Mouse (Mus musculus) cerebral cortex, adult 2 months (tissue): ENCODE results near the gene Cyb561a3.

Experiments used
- WGBS: fragments of 180-500 bp; shearing (Covaris S2); methylation state at CpG from one replicate; pipeline ENCODE4 v1.1.7; 2018; 5-methylcytosine and 5-hydroxymethylcytosine counted together

The Cyb561a3 gene

DNA sequence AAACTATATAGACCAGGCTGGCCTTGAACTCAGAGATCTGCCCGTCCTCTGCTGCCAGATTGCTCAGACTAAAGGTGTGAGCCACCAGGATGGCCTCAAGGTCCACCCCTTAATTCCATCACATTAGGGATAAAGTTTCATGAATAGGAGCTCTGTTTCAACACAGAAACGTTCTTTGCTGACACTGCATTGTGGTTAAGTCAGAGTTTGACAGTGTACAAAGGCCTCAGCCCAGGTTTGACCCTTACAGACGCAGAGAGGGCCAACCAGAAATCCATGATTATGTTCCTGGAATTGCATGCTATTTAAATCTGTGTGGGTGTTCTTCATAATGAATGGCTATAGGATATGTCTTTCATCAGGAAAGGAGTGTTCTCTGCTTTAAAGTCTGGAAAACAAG is 13.3 kb downstream of the Cyb561a3 start:
- WGBS = 78% methylated on average over 3 of the region's 3 CpGs

DNA sequence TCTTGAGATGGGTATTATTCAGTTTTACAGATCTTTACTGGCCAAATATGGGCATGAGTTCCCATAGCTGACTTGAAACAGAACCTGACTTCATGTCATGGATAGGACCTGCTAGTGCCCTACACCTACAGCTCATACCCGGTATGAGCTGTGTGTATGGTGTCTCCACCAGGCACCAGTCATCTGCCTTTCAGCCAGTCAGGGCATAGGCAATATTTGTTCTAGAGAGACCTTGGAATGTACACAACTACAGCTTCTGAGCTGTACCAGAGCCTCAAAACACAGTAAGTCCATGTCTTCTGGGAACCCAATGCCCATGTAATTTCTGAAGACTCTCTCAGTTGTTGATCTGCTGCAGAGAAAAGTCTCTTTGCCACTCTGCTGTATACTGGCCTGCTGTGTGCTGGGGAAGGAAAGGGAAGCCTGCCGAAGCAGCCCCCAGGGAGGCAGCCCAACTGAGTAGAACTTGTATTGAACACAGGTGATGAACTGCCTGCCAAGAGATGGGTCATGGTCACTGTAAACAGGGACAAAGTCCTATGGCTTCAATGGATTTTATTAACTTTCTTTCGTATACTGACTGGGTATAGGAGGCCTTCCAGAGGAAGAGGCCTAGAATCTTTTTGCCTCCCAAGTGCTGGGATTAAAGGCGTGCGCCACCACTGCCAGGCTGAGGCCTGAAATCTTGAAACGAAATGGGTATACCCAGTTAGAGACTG is 14.8 kb downstream of the Cyb561a3 start:
- 94% methylated on average over 6 of the region's 6 CpGs for WGBS

DNA sequence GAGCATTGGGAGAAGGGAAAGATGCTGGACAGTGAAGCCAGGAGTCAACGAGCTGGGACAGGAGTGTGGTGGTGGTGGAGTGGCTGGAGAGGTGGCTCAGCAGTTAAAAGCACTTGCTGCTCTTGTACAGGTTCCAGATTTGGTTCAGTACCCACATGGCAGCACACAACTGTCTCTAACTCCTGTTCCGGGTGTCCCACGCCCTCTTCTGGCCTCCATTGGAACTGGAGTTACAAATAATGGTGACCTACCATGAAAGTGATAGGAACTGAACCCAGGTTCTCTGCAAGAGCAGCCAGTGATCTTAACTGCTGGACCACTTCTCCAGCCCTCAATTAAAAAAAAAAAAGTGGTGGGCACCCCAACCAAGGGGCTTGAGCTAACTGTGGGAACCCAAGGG is 21.2 kb downstream of the Cyb561a3 start:
- WGBS = 38% methylated on average over 3 of the region's 3 CpGs

DNA sequence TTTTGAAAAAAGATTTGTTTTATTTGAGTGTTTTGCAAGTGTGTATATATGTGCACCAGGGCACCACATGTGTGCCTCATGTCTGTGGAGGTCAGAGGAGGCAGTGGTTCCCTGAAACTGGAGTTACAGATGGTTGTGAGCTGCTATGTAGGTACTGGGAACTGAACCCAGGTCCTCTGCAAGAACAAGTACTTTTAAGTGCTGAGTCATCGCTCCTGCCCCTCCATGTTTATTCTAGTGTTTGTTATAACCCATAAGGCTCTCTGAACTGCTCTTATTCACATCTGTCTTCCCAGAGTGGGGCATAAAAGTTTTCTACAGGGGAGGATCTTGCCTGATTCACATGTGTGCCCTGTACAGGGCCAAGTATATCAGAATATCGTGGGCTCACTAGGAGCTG is 22.7 kb downstream of the Cyb561a3 start:
- 99% methylated on average over 2 of the region's 2 CpGs for WGBS

DNA sequence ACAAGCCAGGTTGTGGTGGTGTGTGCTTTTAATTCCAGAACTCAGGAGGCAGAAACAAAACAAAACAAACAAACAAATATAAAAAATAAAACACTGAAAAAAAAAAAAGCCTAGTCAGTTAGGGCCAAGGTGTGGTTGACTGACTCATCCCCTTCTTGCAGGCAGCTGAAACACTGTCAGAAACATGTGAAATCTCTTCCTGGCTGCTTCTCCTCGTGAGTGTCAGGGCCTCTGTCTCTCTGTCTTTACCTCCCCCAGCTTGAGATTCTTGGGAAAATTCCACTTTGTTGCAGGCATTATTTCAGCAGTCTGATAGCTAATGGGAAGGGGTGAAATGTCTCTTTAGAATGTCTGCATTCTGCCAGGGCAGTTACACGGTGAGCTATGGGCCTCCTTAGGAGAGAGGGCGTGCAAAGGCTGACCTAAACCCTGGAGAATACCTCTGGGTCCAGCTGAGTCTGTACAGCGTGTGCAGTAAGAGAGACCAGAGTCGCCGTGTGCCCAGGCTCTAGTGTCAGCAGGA is 25.3 kb downstream of the Cyb561a3 start:
- WGBS = 14% methylated on average over 6 of the region's 6 CpGs

DNA sequence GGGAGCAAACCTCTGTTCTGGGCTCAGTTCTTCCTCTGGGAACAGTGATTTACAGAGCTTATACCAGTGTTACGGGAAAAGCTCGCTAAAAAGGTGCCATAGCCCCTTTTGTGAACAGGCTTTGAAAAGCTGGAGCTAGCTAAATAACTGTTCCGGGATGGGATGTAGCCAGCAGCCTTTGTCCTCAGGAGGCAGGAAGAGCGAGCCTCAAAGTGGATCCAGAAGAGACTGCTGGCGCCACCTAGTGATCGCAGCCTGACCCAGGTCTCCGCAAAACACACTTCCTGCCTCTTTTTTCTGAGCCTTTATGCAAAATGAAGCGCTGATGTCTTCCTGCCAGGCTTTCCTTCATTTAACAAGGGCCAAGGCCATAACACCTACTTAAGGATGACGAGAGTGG is 25.8 kb downstream of the Cyb561a3 start:
- 2% methylated on average over 9 of the region's 9 CpGs for WGBS

DNA sequence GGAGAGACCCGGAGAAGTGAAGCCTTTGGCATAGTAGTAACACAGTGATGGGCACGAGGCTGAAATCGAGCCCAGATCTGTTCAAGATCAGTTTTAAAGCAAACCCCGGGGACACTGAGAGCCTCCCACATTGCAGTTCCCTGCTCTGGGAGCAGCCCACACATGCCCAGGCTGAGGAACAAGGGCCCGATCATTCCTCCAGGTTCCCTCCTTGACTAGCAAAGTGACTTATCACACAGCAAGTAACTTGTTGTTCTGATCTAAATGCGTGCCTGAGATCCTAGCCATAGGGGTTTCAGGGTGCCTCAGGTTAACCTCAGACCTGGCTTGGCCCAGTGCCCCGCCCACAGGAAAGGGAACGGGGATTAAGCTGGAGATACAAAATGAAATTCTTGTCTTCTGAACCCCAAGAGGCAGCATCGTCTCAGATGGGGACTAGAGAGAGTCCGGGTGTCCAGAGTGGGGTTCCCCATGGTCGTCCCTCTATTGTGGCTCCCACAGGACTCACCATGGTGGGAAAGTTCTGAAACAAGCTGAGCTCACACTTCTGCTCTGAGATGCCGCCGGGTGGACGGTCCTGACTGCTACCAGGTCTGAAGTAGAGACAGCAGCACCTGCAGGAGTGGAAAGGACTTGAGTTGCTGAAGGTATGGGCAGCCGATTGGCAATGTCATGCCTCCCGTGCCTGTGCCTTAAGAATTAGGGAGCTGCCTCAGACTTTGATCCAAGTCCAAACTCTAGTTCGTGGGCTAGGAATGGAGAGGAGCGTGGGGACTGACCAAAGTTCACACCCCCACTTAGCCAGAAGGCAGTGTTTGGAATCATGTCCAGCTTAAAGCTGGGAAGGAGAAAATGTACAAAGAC is 26.9 kb downstream of the Cyb561a3 start:
- WGBS = 75% methylated on average over 18 of the region's 18 CpGs

DNA sequence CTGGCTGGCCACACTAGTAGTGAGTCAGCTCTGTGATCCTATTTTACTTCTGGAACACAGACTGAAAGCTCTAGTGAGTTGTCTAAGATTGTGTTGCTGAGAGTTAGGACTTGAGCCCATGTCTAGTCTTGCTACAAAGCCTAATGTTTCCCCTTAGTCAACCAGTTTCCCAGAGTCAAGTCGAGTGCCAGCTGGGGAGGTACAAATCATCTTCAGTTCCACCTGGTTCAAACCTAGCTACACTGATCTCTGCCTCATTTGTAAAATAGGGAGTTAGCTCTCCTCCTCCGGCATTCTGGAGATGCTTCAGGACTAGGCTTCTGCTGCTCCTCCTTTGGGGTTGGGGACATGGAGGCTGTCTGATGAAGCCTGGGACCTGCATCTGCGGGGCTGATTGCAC is 27.6 kb downstream of the Cyb561a3 start:
- 42% methylated on average over 3 of the region's 3 CpGs for WGBS

DNA sequence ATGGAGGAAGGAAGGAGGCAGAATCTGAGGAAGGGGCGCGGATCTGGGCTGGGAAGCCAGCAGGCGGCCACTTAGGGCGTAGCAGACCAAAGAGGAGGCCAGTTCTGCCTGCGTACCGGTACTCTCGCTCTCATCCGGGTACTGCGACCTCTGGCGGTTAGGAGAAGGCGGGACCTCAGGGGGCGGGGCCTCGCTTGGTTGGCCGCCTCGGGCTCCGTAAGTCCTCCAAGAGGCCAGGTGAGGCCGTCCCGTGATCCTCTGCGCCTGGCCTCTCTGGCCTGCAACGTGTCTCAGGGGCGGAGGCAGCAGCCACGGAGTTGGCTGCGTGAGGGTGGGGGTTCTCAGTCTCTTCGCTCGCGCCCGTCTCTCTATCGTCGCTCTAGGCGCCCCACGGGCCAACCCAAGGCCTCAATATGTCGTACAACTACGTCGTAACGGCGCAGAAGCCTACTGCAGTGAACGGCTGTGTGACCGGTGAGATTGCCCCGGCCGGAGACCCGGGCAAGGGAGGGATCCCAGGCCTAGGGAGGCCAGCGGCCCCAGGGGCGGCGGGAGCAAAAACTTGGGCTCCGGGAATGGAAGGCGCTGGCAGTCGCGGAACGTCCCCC is 28.4 kb downstream of the Cyb561a3 start, which contains the start of the genes Ddb1 and Tkfc:
Gene Ddb1 (plus strand): TSS at position 35 of the 608 bp plus-strand sequence.
Gene Tkfc (minus strand): TSS at position 362 of the 608 bp plus-strand sequence.
- WGBS = under 1% methylated on average over 49 of the region's 49 CpGs

DNA sequence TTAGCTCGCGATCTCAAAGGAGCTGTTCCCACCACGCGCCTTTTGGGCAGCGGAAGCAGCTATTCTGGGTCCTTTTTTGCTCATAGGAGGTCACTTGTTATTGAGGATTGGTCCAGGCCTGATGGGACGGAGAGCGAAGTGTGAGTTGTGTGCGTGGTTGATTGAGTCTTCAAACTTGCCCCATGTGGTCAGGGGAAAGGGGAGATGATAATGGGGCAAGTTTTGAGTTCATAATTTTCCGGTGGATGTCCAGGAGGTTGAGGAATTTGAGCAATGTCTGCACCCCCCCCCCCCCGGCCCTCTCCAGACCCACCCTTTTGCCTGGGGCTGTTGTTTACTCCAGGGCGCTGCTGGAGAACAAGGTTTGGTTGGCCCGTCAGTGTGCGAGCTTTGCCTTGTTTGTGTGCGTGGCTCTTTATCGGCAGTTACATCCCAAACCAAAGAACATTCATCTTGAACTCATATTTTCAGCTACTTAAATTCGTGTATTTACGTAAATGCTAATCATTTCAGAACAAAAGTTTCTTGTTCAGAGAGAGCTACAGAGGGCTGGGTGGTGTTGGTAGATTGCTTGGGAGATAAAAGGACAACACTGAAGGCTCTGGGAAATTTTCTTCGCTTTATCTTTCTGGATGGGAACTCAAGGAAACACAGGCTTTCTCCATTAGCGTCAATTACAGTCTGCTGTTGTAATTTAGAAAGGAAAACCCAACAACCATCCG is 29.1 kb downstream of the Cyb561a3 start:
- 7% methylated on average over 20 of the region's 20 CpGs for WGBS

DNA sequence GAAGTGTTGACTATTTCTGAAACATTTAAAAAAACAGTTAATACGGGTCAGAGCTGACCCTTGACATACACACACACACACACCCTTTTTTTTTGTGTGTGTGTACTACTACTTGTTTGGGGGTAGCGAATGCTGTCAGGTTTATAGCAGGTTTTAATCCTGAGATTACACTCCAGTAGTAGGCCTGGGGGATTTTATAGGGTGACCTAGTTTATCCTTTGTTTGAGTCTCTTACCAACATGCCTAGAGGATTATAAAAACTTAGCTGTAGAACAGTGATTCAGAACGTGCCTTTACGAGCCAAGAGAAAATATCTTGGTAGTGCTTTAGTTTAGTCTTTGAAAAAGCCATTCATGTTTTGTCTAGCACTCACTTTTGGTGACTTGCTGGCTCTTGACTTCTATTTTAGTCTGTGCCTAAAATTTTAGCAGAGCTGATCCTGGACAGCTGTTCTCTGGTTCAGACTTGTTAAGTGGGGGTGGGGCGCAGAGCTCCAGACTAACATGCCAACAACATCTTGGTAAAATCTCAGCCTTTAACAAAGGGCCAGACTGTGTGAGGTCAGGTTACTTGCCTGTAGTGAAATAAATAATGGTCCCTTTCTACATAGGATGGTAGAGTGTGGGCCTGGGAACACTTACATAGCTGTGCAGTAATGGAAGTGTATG is 31.7 kb downstream of the Cyb561a3 start:
- 67% methylated on average over 5 of the region's 5 CpGs for WGBS

DNA sequence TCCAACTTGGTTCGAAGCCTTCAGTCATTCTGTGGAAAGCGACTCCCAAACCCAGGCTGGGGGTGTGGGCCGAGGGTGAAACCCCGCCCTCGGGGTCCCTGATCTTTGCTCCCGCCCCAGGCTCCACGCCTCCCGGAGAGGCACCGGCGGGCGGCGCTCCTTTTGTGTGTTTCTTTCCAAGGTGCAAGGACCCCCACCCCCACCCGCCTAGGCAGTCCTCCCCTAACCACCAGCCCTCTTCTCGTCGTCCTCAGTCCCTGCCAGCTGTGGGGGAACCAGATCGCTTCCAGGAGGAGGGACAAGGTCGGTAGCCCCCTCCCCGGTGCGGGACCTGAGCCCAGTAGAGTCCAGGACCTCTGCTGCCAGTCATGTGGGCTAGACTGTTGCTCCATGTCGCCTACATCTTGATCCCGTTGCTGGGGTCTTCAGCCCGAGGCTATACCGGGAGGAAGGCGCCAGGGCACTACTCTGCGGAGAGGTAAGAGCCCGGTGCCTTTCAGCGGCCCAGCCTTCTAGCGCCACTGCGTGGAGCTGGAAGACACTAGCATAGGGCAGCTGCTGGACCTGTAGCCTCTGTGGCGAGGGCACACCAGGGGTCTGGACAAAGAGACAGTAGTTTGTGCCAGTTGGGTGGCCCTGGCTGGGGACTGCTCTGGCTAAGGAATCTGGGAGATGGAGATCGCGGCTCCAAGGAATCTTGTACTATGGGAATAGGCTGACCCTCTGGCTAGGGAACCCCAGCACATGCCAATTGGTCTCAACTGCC is 57.3 kb downstream of the Cyb561a3 start, which contains the start of gene Vwce:
Gene Vwce (plus strand): TSS at position 108 of the 766 bp plus-strand sequence.
- WGBS = 3% methylated on average over 32 of the region's 32 CpGs

DNA sequence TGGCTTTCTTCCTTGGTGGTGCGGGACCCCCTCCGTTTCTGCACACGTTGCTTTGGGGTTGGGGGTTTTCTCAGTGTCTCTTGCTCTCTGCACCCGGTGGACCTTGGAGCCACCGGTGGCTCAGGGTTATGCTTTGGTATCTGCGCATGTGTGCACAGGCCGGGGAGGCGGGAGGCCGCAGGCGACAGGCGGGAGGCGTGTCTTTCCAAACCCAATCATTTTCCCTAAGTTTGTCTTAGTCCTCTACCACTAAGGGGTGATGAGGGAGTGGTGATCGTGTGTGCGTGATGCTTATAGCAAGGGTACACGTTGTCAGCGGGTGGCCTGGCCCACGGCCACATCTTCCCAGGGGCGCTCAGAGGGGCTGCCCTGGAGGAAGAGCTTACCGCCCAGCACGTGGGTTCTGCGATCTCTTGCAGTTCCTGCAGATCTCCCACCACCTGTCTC is 57.9 kb downstream of the Cyb561a3 start:
- 4% methylated on average over 21 of the region's 21 CpGs for WGBS

DNA sequence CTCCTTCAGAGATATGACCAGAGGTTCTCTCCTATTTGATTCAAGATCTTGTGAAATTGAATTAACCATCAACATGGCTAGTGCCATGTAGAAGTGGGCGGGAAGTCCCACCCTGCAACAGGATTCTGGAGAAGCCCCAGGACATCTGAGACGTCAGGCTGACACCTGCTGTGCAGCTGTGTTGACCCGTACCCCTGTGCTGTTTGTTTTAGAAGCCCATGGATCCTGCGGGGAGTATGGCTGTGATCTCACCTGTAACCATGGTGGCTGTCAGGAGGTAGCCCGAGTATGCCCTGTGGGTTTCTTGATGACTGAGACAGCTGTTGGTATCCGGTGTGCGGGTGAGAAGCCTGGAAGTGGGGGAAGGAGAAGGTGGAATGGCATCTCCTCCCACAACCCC is 60.9 kb downstream of the Cyb561a3 start:
- 81% methylated on average over 7 of the region's 7 CpGs for WGBS

DNA sequence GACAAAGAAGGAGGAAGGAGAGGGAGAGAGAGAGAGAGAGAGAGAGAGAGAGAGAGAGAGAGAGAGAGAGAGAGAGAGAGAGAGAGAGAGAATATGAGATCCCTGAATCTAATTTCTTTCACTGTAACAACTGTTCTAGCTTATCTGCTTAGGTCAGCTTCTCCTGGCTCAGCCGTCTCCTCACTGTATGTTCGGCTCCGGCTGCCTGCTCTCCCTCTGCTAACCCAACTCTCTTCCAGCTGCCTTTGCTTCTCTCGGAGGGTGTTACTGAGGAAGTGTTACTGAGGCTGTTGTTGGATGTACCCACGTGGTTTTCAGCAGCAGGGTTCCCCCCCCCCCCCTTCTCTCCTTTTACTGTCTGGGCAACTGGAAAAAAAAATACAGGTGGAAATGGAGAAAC is 63.1 kb downstream of the Cyb561a3 start:
- 7% methylated on average over 5 of the region's 5 CpGs for WGBS

DNA sequence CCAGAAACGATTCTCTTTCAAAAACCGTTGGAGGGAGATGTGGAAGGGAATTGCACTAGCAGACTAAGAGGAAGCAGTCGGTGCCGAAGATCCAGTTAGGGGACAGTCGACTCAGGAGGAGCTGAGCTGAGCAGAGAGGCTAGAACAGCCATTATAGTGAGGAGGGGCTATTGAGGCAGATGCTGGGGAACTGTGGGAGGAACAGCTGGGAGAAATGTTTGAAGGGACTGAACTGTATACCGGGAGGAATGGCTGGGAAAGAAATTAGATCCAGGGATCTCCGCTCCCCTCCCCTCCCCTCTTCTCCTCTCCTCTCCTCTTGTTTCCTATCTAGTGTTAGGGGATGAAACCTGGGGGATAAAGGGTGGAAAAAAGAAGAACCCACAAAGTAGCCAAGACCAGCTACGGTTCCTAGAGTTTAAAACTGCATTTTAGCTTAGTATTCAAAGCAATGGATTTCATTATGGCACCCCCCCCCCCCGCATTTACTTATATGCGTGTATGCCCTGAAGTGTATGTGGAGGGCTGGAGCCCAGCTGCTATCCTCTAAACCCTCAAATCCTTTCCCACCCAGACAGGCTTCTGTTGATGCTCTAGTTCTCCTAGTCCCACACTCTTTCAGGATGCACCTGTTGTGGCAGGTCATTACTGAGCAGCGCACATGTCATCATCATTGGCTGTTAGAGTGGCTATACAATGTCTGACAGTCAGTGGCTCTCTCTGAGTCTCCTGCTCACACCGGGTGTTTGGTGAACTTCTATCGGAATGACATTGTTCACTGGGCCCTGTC is 63.8 kb downstream of the Cyb561a3 start:
- 55% methylated on average over 13 of the region's 13 CpGs for WGBS
